Mouse (Mus musculus): ENCODE measurements at regions not wholly inside any gene's neighbourhood (a gene's known extent, or its start where the extent isn't known, plus 50 kb on each side); places are given as distances from the start of the nearest gene placed in this dataset.

DNA sequence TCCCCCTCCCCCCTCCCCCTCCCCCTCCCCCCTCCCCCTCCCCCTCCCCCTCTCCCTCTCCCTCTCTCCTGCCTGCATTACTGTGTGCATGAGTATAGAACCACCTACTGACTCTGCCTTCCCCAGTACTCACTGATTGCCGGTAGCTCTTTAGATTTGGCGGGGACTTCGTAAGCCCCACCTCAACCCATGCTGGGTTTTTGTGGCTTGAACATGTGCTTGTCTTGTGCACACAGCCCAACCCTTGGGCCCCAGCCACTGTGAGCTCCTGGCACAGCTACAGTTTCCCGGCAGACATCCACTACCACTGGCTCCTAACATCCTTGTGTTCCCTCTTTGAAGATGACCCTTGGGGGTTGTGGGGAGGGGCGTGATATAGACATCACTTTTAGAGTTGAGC, 87.4 kb upstream of the Cdh4 start:
- no peak for TF ChIP-seq CTCF (IDR thresholded peaks at IDR 0.05; ENCODE audit: low read depth, low read length)
- TF ChIP-seq GATA1 (IDR thresholded peaks at IDR 0.05; ENCODE audit: borderline replicate concordance, low read length) = no peak
- no peak for TF ChIP-seq POLR2AphosphoS5 (IDR thresholded peaks at IDR 0.05; ENCODE audit: insufficient replicate concordance, low read depth, low read length)
- no peak for TF ChIP-seq TAL1 (conservative IDR thresholded peaks at IDR 0.05; ENCODE audit: low read depth, low read length)
- TF ChIP-seq GATA2 (IDR thresholded peaks at IDR 0.05; ENCODE audit: borderline replicate concordance, low read depth, low read length) = no peak
